In the genomic region with DNA sequence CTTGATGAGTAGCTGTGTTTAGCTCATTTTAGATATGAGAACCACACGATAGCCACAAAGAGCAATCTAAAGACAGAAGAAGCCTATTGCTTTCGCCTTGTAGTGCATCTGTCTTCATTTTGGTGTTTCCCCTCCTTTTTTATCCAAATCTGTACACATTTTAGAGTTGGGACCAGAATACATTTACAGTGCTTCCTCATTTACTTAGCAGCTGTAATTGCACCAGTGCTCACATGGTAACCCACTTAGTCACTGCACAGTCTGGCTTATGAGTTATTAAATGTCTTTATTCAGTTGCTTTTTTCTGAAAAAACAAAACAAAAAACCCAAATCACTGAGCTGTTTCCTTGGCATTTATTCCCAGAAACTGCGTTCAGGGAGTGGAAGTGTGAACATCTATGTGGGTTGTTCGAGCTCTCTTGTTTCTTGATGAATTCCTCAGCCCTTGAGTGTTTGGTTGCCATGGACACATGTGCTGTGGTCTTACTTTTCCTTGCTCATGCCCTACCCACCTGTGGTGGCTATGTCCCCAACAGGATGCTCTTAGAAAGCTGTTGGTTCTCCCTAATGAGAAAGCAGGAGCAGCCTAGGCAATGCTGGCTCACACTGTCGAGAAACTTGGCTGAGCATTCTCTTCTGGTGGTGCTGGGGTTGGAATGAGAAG, we compare ENCODE assay signal across 12 mouse cellular contexts. TPM values are rescaled to one million over a fixed set of nuclear protein-coding genes. Genes with fewer than 3 reads are reported as not detected.
DNase-seq lines count a peak whose midpoint lies in the region; ATAC-seq and TF ChIP-seq lines count a peak whose summit lies in the region.
"Had no signal": no experiment of that assay in that cellular context is flagged by ENCODE, and none has a peak within 500 bp of the region (broad histone marks: within the 10 kb centered on the region; RNA-seq: fewer than 3 reads in every experiment).

No protein-coding gene starts in this region.

- H3K27ac ChIP-seq in forebrain, postnatal 0 days (ENCODE audit: low read depth, low read length), result peak overlapping the region; percentile 69; the same call in 1 of the 2 replicates
- H3K27ac ChIP-seq in forebrain, embryonic 14.5 days (ENCODE audit: low read depth, low read length), result no peak overlapping the region
- peak overlapping the region; percentile 15; the same call in 1 of the 2 replicates for H3K27ac ChIP-seq in lung, postnatal 0 days (ENCODE audit: low read length)
- H3K27ac ChIP-seq in cerebellum, adult 2 months (ENCODE audit: insufficient read depth, low read length), result no peak overlapping the region
- H3K27ac ChIP-seq: midbrain, embryonic 13.5 days had no signal

- TF ChIP-seq EP300 in lung, postnatal 0 days (IDR thresholded peaks at IDR 0.05), result no peak

- no peaks in the 10 kb centered on the region for H3K9me3 ChIP-seq in forebrain, postnatal 0 days (ENCODE audit: low read length)
- no peaks in the 10 kb centered on the region for H3K9me3 ChIP-seq in forebrain, embryonic 14.5 days (replicated peaks; ENCODE audit: control insufficient read depth, low read length)
- H3K9me3 ChIP-seq in lung, postnatal 0 days (ENCODE audit: low read length), result no peaks in the 10 kb centered on the region
- H3K9me3 ChIP-seq: midbrain, embryonic 13.5 days had no signal

- peak; percentile 46 for DNase-seq in forebrain, postnatal 0 days
- DNase-seq in forebrain, embryonic 14.5 days (ENCODE audit: low spot score), result no peak
- no peak for DNase-seq in lung, postnatal 0 days (ENCODE audit: low spot score)
- no peak for DNase-seq in lung, postnatal 25 days (ENCODE audit: low spot score)
- DNase-seq in frontal cortex, postnatal 25 days (ENCODE audit: low spot score in 2 of 2), result peak; percentile 33 to 36
- DNase-seq in right cerebral cortex, postnatal 36 days (ENCODE audit: low spot score in 2 of 2), result peak; percentile 56 to 70
- DNase-seq in adrenal gland, postnatal 36 days, result no peak
- DNase-seq in cerebellum, adult 2 months, result no peak
- DNase-seq: kidney, postnatal 4 days; spleen, adult 18-20 months; thymus, adult 2 months had no signal

- TF ChIP-seq POLR2A in cerebellum, adult 2 months (IDR thresholded peaks at IDR 0.05; ENCODE audit: borderline replicate concordance, insufficient read depth, low read length), result no peak

- no peaks in the 10 kb centered on the region for H3K27me3 ChIP-seq in forebrain, postnatal 0 days (ENCODE audit: insufficient read depth, low read length)
- H3K27me3 ChIP-seq in forebrain, embryonic 14.5 days (replicated peaks; ENCODE audit: control insufficient read depth, insufficient read depth, low read length), result no peaks in the 10 kb centered on the region
- H3K27me3 ChIP-seq in lung, postnatal 0 days (replicated peaks; ENCODE audit: insufficient read depth, low read length), result no peaks in the 10 kb centered on the region
- H3K27me3 ChIP-seq in cerebellum, adult 2 months (ENCODE audit: control insufficient read depth, insufficient read depth, low read length), result no peaks in the 10 kb centered on the region
- H3K27me3 ChIP-seq: midbrain, embryonic 13.5 days had no signal

- no peak overlapping the region for H3K4me2 ChIP-seq in forebrain, postnatal 0 days (ENCODE audit: low read depth)
- no peak overlapping the region for H3K4me2 ChIP-seq in forebrain, embryonic 14.5 days (ENCODE audit: low read length)
- no peak overlapping the region for H3K4me2 ChIP-seq in lung, postnatal 0 days (replicated peaks; ENCODE audit: low read depth, low read length)
- H3K4me2 ChIP-seq: midbrain, embryonic 13.5 days had no signal

- H3K4me3 ChIP-seq in forebrain, postnatal 0 days (ENCODE audit: low read depth, low read length), result no peak overlapping the region
- no peak overlapping the region for H3K4me3 ChIP-seq in forebrain, embryonic 14.5 days (ENCODE audit: low read depth, low read length)
- no peak overlapping the region for H3K4me3 ChIP-seq in lung, postnatal 0 days (ENCODE audit: low read depth, low read length)
- no peak overlapping the region for H3K4me3 ChIP-seq in cerebellum, adult 2 months (replicated peaks; ENCODE audit: insufficient read depth, low read depth, low read length)
- H3K4me3 ChIP-seq: midbrain, embryonic 13.5 days had no signal

- peaks cover 3% of the 10 kb centered on the region; the same call in 1 of the 2 replicates for H3K36me3 ChIP-seq in forebrain, postnatal 0 days (ENCODE audit: insufficient read depth)
- no peaks in the 10 kb centered on the region for H3K36me3 ChIP-seq in forebrain, embryonic 14.5 days (ENCODE audit: control insufficient read depth, insufficient read depth, low read length)
- 0 out of 2 replicates have a peak, but pooled peaks cover 6% of the 10 kb centered on the region for H3K36me3 ChIP-seq in lung, postnatal 0 days (ENCODE audit: insufficient read depth, low read length)

- no peak overlapping the region for H3K9ac ChIP-seq in forebrain, postnatal 0 days
- no peak overlapping the region for H3K9ac ChIP-seq in forebrain, embryonic 14.5 days (ENCODE audit: low read length)
- H3K9ac ChIP-seq in lung, postnatal 0 days (replicated peaks; ENCODE audit: low read depth), result no peak overlapping the region
- H3K9ac ChIP-seq: midbrain, embryonic 13.5 days had no signal

- H3K4me1 ChIP-seq in forebrain, postnatal 0 days (ENCODE audit: insufficient read depth), result peaks cover 14% of the 10 kb centered on the region; the same call in 1 of the 2 replicates
- no peaks in the 10 kb centered on the region for H3K4me1 ChIP-seq in forebrain, embryonic 14.5 days (ENCODE audit: control insufficient read depth, insufficient read depth, low read length)
- peaks cover 13% of the 10 kb centered on the region for H3K4me1 ChIP-seq in lung, postnatal 0 days (ENCODE audit: insufficient read depth, low read depth, low read length)
- H3K4me1 ChIP-seq in cerebellum, adult 2 months (ENCODE audit: control insufficient read depth, insufficient read depth, low read length), result no peaks in the 10 kb centered on the region
- H3K4me1 ChIP-seq: midbrain, embryonic 13.5 days had no signal

- WGBS in forebrain, postnatal 0 days, result 53% methylated on average over 5 of the region's 5 CpGs
- WGBS in forebrain, embryonic 14.5 days, result 74% methylated on average over 5 of the region's 5 CpGs
- 56% methylated on average over 5 of the region's 5 CpGs for WGBS in lung, postnatal 0 days
- 72% methylated on average over 5 of the region's 5 CpGs for WGBS in cerebellum, adult 2 months

- peak; percentile 83 for ATAC-seq in forebrain, postnatal 0 days
- ATAC-seq in forebrain, embryonic 14.5 days, result no peak
- ATAC-seq in lung, postnatal 0 days, result no peak
- ATAC-seq: midbrain, embryonic 13.5 days had no signal

- no peak for TF ChIP-seq CTCF in forebrain, postnatal 0 days (IDR thresholded peaks at IDR 0.05; ENCODE audit: low read depth)
- TF ChIP-seq CTCF in lung, postnatal 0 days (IDR thresholded peaks at IDR 0.05), result no peak
- TF ChIP-seq CTCF in cerebellum, adult 2 months (IDR thresholded peaks at IDR 0.05; ENCODE audit: borderline replicate concordance, insufficient read depth, low read depth, low read length), result no peak

RNA-seq across cellular contexts. Expression of a gene that starts 24.8 kb away (rescaled TPM):
- total RNA-seq in forebrain, postnatal 0 days (2014; rRNA removed), result 16.3 and 23.8 TPM in 2 replicates
- 8.8 and 9.1 TPM in 2 replicates for polyA plus RNA-seq in forebrain, postnatal 0 days (2015; fragmentation: Nextera tagmentation; extraction: Ambion mirVana)
- polyA plus RNA-seq in forebrain, embryonic 14.5 days (2014; fragmentation: Nextera tagmentation; extraction: Ambion mirVana), result 23.1 and 23.5 TPM in 2 replicates
- 56.3 and 61.9 TPM in 2 replicates for polyA plus RNA-seq in lung, postnatal 0 days (2015; fragmentation: Nextera tagmentation; extraction: Ambion mirVana)
- total RNA-seq in adrenal gland, postnatal 36 days (2021), result 10 to 100 TPM; 27.4 to 31.1 TPM
- 5.9 and 6.5 TPM in 2 replicates for polyA plus RNA-seq in cerebellum, adult 2 months (2012; rRNA removed)

RNA-seq across cellular contexts. Expression of a gene that starts 26.3 kb away (rescaled TPM):
- total RNA-seq in forebrain, postnatal 0 days (2014; rRNA removed), result 38.9 and 45.1 TPM in 2 replicates
- 25.1 and 33.1 TPM in 2 replicates for polyA plus RNA-seq in forebrain, postnatal 0 days (2015; fragmentation: Nextera tagmentation; extraction: Ambion mirVana)
- polyA plus RNA-seq in forebrain, embryonic 14.5 days (2014; fragmentation: Nextera tagmentation; extraction: Ambion mirVana), result 46.3 and 56.2 TPM in 2 replicates
- 38.6 and 41.2 TPM in 2 replicates for polyA plus RNA-seq in lung, postnatal 0 days (2015; fragmentation: Nextera tagmentation; extraction: Ambion mirVana)
- total RNA-seq in adrenal gland, postnatal 36 days (2021), result 100 to 1,000 TPM in 1 of 2 experiments, 10 to 100 TPM in 1; 95.7 to 158 TPM
- 57.1 and 58.1 TPM in 2 replicates for polyA plus RNA-seq in cerebellum, adult 2 months (2012; rRNA removed)

Comparison
In these comparisons a context has a peak if more than half of its experiments do, and no peak if none do; other contexts are left out.
1. DNase-seq: peak in forebrain, postnatal 0 days (single experiment), frontal cortex, postnatal 25 days (2 of 2) and right cerebral cortex, postnatal 36 days (2 of 2); none in forebrain, embryonic 14.5 days (single experiment), lung, postnatal 0 days (single experiment), lung, postnatal 25 days (single experiment), adrenal gland, postnatal 36 days (0 of 2) and cerebellum, adult 2 months (0 of 2).
2. H3K27ac ChIP-seq: peak in forebrain, postnatal 0 days (single experiment) and lung, postnatal 0 days (single experiment); none in forebrain, embryonic 14.5 days (single experiment) and cerebellum, adult 2 months (single experiment).